Mouse (Mus musculus) small intestine, adult 2 months (tissue): ENCODE results near the gene Mtr.

ENCODE experiments used
- CTCF ChIP-seq: fragments of 200-500 bp; IDR thresholded peaks from 2 replicates; pipeline ENCODE4 v1.5.1; 2012; ENCODE audit warnings: low read depth, mild to moderate bottlenecking, control low read depth, inconsistent platforms, low read length, moderate library complexity, mixed read lengths; ENCODE audit not compliant: insufficient replicate concordance, insufficient read length; ENCODE audit errors: extremely low read depth
- POLR2A ChIP-seq: fragments of 200-500 bp; IDR thresholded peaks from 2 replicates; pipeline ENCODE4 v1.6.1; 2012; ENCODE audit warnings: low read depth, mild to moderate bottlenecking, control low read depth, inconsistent platforms, low read length, moderate library complexity

- TF ChIP-seq POLR2A: no peak
- TF ChIP-seq CTCF: no peak
Measured at GRCm38 (mm10) chr13:12153922-12154321, 104.0 kb downstream of the Mtr start.
